Mouse (Mus musculus) ES-E14 (cell line): ENCODE measurements around the gene Pacsin2. TPM values are rescaled to one million over a fixed set of nuclear protein-coding genes. Genes with fewer than 3 reads are reported as not detected.
A peak's percentile ranks its signal among the peaks of the same experiment; 100 is the strongest.

ENCODE experiments used
- DNase-seq: peaks from one replicate; pipeline ENCODE4 v3.0.0-alpha.2; 2013; ENCODE audit warnings: low read depth, low spot score
- H3K27ac ChIP-seq: 2 replicates; pipeline ENCODE4 v1.5.1; 2012; ENCODE audit warnings: low read depth, mild to moderate bottlenecking, low read length, moderate library complexity, mixed read lengths; ENCODE audit not compliant: poor library complexity, insufficient read depth, severe bottlenecking
- H3K36me3 ChIP-seq: 2 replicates; pipeline ENCODE4 v1.6.1; 2012; ENCODE audit warnings: mild to moderate bottlenecking, low read length, moderate library complexity, mixed read lengths; ENCODE audit not compliant: control insufficient read depth, poor library complexity, insufficient read depth, severe bottlenecking
- H3K4me1 ChIP-seq, 2 experiments: fragments of 150-350 bp in 1 of 2; sonication (generic) in 1 of 2; 2 replicates each; pipeline ENCODE4 v1.6.1; 2012; ENCODE audit warnings: low read length in 2 of 2, mild to moderate bottlenecking in 1 of 2, mixed read lengths in 1 of 2; ENCODE audit not compliant: control insufficient read depth in 2 of 2, insufficient read depth in 2 of 2, poor library complexity in 1 of 2
- H3K4me3 ChIP-seq, 2 experiments: fragments of 150-350 bp in 1 of 2; sonication (generic) in 1 of 2; 2 replicates each; pipeline ENCODE4 v1.5.1; 2012; ENCODE audit warnings: low read length in 2 of 2, low read depth in 1 of 2, mild to moderate bottlenecking in 1 of 2, mixed read lengths in 1 of 2; ENCODE audit not compliant: insufficient read depth in 1 of 2, poor library complexity in 1 of 2, severe bottlenecking in 1 of 2
- H3K9ac ChIP-seq: 2 replicates; pipeline ENCODE4 v1.6.1; 2012; ENCODE audit warnings: low read depth, mild to moderate bottlenecking, low read length, mixed read lengths; ENCODE audit not compliant: poor library complexity, insufficient read depth, severe bottlenecking
- H3K9me3 ChIP-seq: fragments of 150-350 bp; sonication (generic); 2 replicates; pipeline ENCODE4 v1.6.1; 2012; ENCODE audit warnings: low read depth, mild to moderate bottlenecking, low read length; ENCODE audit not compliant: control insufficient read depth, insufficient read depth
- CHD2 ChIP-seq: IDR thresholded peaks from 2 replicates; pipeline ENCODE4 v1.6.1; 2014; ENCODE audit warnings: mild to moderate bottlenecking, low read depth, low read length, inconsistent platforms
- HCFC1 ChIP-seq: IDR thresholded peaks from 2 replicates; pipeline ENCODE4 v1.6.1; 2012; ENCODE audit warnings: low read length, inconsistent platforms, borderline replicate concordance; ENCODE audit not compliant: insufficient read depth
- MAFK ChIP-seq: IDR thresholded peaks from 2 replicates; pipeline ENCODE4 v1.6.1; 2014; ENCODE audit warnings: mild to moderate bottlenecking, low read depth, low read length, inconsistent platforms; ENCODE audit not compliant: insufficient read depth
- ZC3H11A ChIP-seq: IDR thresholded peaks from 2 replicates; pipeline ENCODE4 v1.6.1; 2012; ENCODE audit warnings: low read depth, mild to moderate bottlenecking, inconsistent platforms, low read length, borderline replicate concordance
- ZNF384 ChIP-seq: IDR thresholded peaks from 2 replicates; pipeline ENCODE4 v1.6.1; 2012; ENCODE audit warnings: low read depth, low read length, inconsistent platforms
- in situ Hi-C, 2 experiments: fragments of 600-800 bp; cut with MboI; formaldehyde crosslinking; loops; one replicate each; pipeline ENCODE4 v1.15.1; 2025; ENCODE audit warnings: low sequenced_read_pairs in 2 of 2, inconsistent platforms in 1 of 2; ENCODE audit not compliant: unreplicated experiment in 2 of 2
- total RNA-seq: library from RNA; depleted of rRNA; stranded (reverse); fragments of 300-350 nt; gene quantifications from 2 replicates; pipeline ENCODE4 v1.2.3, GENCODE M21; 2012

Pacsin2 gene
- total RNA-seq, 1 experiment = 67.7 TPM

- DNase-seq = peak; percentile 65
- Histone ChIP-seq H3K4me3 (no peak overlapping the region), H3K9me3 (no peaks in the 10 kb centered on the region), H3K9ac (no peak overlapping the region), H3K27ac (no peak overlapping the region), H3K36me3 (peaks cover 5% of the 10 kb centered on the region; the same call in 1 of the 2 replicates), H3K4me1 (peaks cover 0 to 5% of the 10 kb centered on the region in 2 experiments; a peak in 2 of 4 replicates)
- TF ChIP-seq MAFK = no peak
- TF ChIP-seq ZC3H11A = peak; percentile 37; the same call in 1 of the 2 replicates
- in situ Hi-C loops = no loop called here
These were observed 35.9 kb upstream of the Pacsin2 start for GRCm38 (mm10) chr15:83500352-83500751.

DNA sequence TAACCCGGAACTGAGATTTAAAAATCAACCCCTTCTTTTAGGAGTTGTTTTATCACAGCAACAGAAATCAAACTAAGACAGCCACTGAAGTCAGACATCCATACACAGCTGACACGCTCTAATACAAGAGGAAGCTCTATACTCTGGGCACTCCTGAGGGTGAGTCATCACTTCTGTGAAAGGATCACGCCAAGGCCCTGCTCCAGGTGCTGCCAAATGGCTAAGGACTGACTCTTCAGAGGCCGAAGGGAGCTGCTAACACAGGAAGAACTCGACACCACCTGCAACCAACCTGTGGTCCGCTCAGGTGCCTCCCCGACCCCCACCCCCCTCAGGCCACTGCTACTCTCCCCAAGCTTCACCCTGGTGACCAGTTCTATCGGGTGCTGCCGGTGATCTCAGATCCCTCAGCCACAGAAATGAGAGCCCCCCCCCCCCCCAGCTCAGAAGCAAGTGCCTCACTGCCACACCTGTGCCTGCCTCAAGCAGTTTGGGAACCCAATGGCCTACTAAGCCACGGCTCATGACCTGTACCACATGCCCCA is 34.9 kb upstream of the Pacsin2 start:
- Histone ChIP-seq H3K4me3 (no peak overlapping the region), H3K4me1 (peaks cover 0 to 5% of the 10 kb centered on the region in 2 experiments; a peak in 2 of 4 replicates), H3K27ac (no peak overlapping the region), H3K9me3 (no peaks in the 10 kb centered on the region), H3K9ac (no peak overlapping the region), H3K36me3 (peaks cover 5% of the 10 kb centered on the region; the same call in 1 of the 2 replicates)
- in situ Hi-C loops = no loop called here
- no peak for DNase-seq
- no peak for TF ChIP-seq HCFC1
- TF ChIP-seq ZC3H11A = no peak
- no peak for TF ChIP-seq MAFK
- TF ChIP-seq CHD2 = no peak

- no peak overlapping the region for H3K9ac ChIP-seq
- in situ Hi-C loops = no loop called here
- H3K4me3 ChIP-seq = no peak overlapping the region
- DNase-seq = no peak
- no peaks in the 10 kb centered on the region for H3K9me3 ChIP-seq
- peaks cover 5% of the 10 kb centered on the region; the same call in 1 of the 2 replicates for H3K36me3 ChIP-seq
- H3K4me1 ChIP-seq = peaks cover 0 to 5% of the 10 kb centered on the region in 2 experiments; a peak in 2 of 4 replicates
- no peak for TF ChIP-seq MAFK
- no peak for TF ChIP-seq ZNF384
- TF ChIP-seq ZC3H11A = no peak
- no peak for TF ChIP-seq CHD2
- no peak for TF ChIP-seq HCFC1
- H3K27ac ChIP-seq = no peak overlapping the region
These were observed 32.9 kb upstream of the Pacsin2 start for GRCm38 (mm10) chr15:83497299-83497698.

GRCm38 (mm10) chr15:83495787-83496367 is 31.5 kb upstream of the Pacsin2 start:
- no peak for DNase-seq
- Histone ChIP-seq H3K36me3 (peaks cover 7% of the 10 kb centered on the region; the same call in 1 of the 2 replicates), H3K4me1 (peaks cover 0 to 4% of the 10 kb centered on the region in 2 experiments; a peak in 2 of 4 replicates), H3K9me3 (no peaks in the 10 kb centered on the region), H3K4me3 (peak overlapping the region; percentile 5 to 21; a peak in 2 of 4 replicates), H3K27ac (no peak overlapping the region), H3K9ac (peak overlapping the region; percentile 39)
- no peak for TF ChIP-seq CHD2
- peak; percentile 93 for TF ChIP-seq ZNF384
- in situ Hi-C loops = no loop called here
